Mouse (Mus musculus) CH12.LX (cell line): ENCODE data around the gene Akap9.

Experiments
- CTCF ChIP-seq, 2 experiments: IDR thresholded peaks in 1 of 2; conservative IDR thresholded peaks in 1 of 2; 2 replicates each; pipeline ENCODE4 v1.5.1; 2011 to 2012; ENCODE audit warnings: low read depth in 2 of 2, low read length in 2 of 2, improper control_type of control experiment in 1 of 2, inconsistent platforms in 1 of 2, mild to moderate bottlenecking in 1 of 2, moderate library complexity in 1 of 2
- EP300 ChIP-seq: IDR thresholded peaks from 2 replicates; pipeline ENCODE4 v1.6.1; 2011; ENCODE audit warnings: low read length, improper control_type of control experiment
- POLR2A ChIP-seq: IDR thresholded peaks from 2 replicates; pipeline ENCODE4 v1.6.1; 2011; ENCODE audit warnings: low read depth, mild to moderate bottlenecking, improper control_type of control experiment, low read length
- SIN3A ChIP-seq: IDR thresholded peaks from 2 replicates; pipeline ENCODE4 v1.6.1; 2012; ENCODE audit warnings: low read length, improper control_type of control experiment, inconsistent platforms
- TCF12 ChIP-seq: IDR thresholded peaks from 2 replicates; pipeline ENCODE4 v1.6.1; 2014; ENCODE audit warnings: low read depth, mild to moderate bottlenecking, inconsistent platforms, low read length, improper control_type of control experiment
- ZNF384 ChIP-seq: IDR thresholded peaks from 2 replicates; pipeline ENCODE4 v1.6.1; 2012; ENCODE audit warnings: low read depth, low read length, improper control_type of control experiment, inconsistent platforms

- TF ChIP-seq EP300 (no peak), CTCF (conservative IDR thresholded peaks at IDR 0.05 in 1 of 2, IDR thresholded peaks at IDR 0.05 in 1 of 2; ENCODE audit: low read depth in 2 of 2, low read length in 2 of 2) (no peak), ZNF384 (no peak), SIN3A (no peak), TCF12 (no peak), POLR2A (no peak)
Observed at GRCm38 (mm10) chr5:3970936-3971335, 43.1 kb downstream of the Akap9 start.
